Mouse (Mus musculus): Measurements from ENCODE around the gene Kcnj8. TPM values are rescaled to one million over a fixed set of nuclear protein-coding genes. Genes with fewer than 3 reads are reported as not detected.

Kcnj8 gene
- polyA plus RNA-seq, 1 experiment, result 0.02 TPM

DNA sequence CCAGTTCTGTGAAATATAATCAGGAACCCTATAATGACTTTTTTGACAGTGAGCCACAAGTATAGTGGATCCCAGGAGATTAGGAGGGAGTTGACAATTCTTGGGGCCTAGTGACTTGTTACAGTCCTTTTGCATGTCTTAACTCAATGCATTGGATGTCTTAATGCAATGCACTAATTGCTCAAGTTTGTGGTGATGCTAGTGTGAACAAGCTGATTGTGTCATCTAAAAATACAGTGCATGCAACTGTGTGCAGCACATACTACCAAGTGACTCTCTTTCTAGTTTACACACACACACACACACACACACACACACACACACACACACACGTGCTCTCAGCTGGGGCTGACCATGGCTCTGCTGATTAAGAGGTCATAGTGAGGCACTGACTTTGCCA lies 15.4 kb downstream of the Kcnj8 start:
- no peaks in the 10 kb centered on the region for H3K27me3 ChIP-seq (ENCODE audit: control insufficient read depth, insufficient read depth, insufficient read length)
- TF ChIP-seq SRF (IDR thresholded peaks at IDR 0.05; ENCODE audit: control insufficient read depth, insufficient read length, low read depth) (no peak), E2F4 (IDR thresholded peaks at IDR 0.05; ENCODE audit: insufficient read depth) (no peak), REST (IDR thresholded peaks at IDR 0.05; ENCODE audit: insufficient read depth, insufficient read length) (no peak), POLR2A (IDR thresholded peaks at IDR 0.05; ENCODE audit: insufficient read length, low read depth) (no peak), MYOD1 (IDR thresholded peaks at IDR 0.05; ENCODE audit: control insufficient read depth in 1 of 3, insufficient read length in 2 of 3, low read depth in 2 of 3) (no peak), MAX (IDR thresholded peaks at IDR 0.05; ENCODE audit: low read depth) (no peak), TCF12 (IDR thresholded peaks at IDR 0.05; ENCODE audit: insufficient read depth, poor library complexity, severe bottlenecking) (no peak)
- no peaks in the 10 kb centered on the region for H3K36me3 ChIP-seq (ENCODE audit: control insufficient read depth, insufficient read depth)
- H3ac ChIP-seq (ENCODE audit: control insufficient read depth, insufficient read length), result no peak overlapping the region
- H3K4me2 ChIP-seq (ENCODE audit: low read depth), result no peak overlapping the region
- H3K4me3 ChIP-seq, result no peak overlapping the region
- no peaks in the 10 kb centered on the region for H3K79me2 ChIP-seq (ENCODE audit: control insufficient read depth, insufficient read depth)

DNA sequence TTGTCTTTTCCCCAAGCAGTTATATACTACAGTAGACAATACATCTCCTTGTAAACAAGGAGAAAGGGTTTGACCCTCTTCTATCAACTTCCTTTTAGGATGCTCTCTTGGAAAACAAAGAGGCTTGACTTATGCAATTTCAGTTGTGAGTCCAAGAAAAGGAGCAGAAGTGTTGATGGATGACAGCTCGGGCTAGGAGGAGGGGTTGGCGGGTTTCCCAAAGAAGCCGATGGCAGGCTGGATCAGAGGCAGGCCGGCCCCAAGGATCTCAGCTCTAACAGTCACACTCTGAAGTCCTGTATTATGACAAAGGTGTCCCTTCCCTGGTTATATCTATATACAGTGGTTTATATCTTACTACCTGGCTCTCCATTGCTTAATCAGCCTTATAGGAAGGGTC lies 19.9 kb downstream of the Kcnj8 start:
- Histone ChIP-seq H3K79me2 (ENCODE audit: control insufficient read depth, insufficient read depth) (no peaks in the 10 kb centered on the region), H3K27me3 (ENCODE audit: control insufficient read depth, insufficient read depth, insufficient read length) (no peaks in the 10 kb centered on the region), H3K4me2 (ENCODE audit: low read depth) (no peak overlapping the region), H3K36me3 (ENCODE audit: control insufficient read depth, insufficient read depth) (no peaks in the 10 kb centered on the region), H3K4me3 (no peak overlapping the region), H3ac (ENCODE audit: control insufficient read depth, insufficient read length) (no peak overlapping the region)
- TF ChIP-seq MYOD1 (IDR thresholded peaks at IDR 0.05; ENCODE audit: control insufficient read depth in 1 of 3, insufficient read length in 2 of 3, low read depth in 2 of 3) (no peak), TCF12 (IDR thresholded peaks at IDR 0.05; ENCODE audit: insufficient read depth, poor library complexity, severe bottlenecking) (no peak), POLR2AphosphoS2 (IDR thresholded peaks at IDR 0.05; ENCODE audit: insufficient read length, low read depth) (no peak), CEBPB (IDR thresholded peaks at IDR 0.05; ENCODE audit: insufficient read depth, poor library complexity, severe bottlenecking) (no peak), USF1 (IDR thresholded peaks at IDR 0.05; ENCODE audit: low read depth) (no peak), E2F4 (IDR thresholded peaks at IDR 0.05; ENCODE audit: insufficient read depth) (no peak), MAX (IDR thresholded peaks at IDR 0.05; ENCODE audit: low read depth) (no peak), TCF3 (IDR thresholded peaks at IDR 0.05; ENCODE audit: insufficient read length, low read depth) (no peak)

- Histone ChIP-seq H3ac (ENCODE audit: control insufficient read depth, insufficient read length) (no peak overlapping the region), H3K36me3 (ENCODE audit: control insufficient read depth, insufficient read depth) (no peaks in the 10 kb centered on the region), H3K4me2 (ENCODE audit: low read depth) (no peak overlapping the region), H3K27me3 (ENCODE audit: control insufficient read depth, insufficient read depth, insufficient read length) (no peaks in the 10 kb centered on the region), H3K4me3 (no peak overlapping the region), H3K79me2 (ENCODE audit: control insufficient read depth, insufficient read depth) (no peaks in the 10 kb centered on the region)
- no peak for TF ChIP-seq TCF3 (IDR thresholded peaks at IDR 0.05; ENCODE audit: insufficient read length, low read depth)
- TF ChIP-seq E2F4 (IDR thresholded peaks at IDR 0.05; ENCODE audit: insufficient read depth), result no peak
- TF ChIP-seq POLR2AphosphoS2 (IDR thresholded peaks at IDR 0.05; ENCODE audit: insufficient read length, low read depth), result no peak
- no peak for TF ChIP-seq REST (IDR thresholded peaks at IDR 0.05; ENCODE audit: insufficient read depth, insufficient read length)
- no peak for TF ChIP-seq USF1 (IDR thresholded peaks at IDR 0.05; ENCODE audit: low read depth)
- TF ChIP-seq CEBPB (IDR thresholded peaks at IDR 0.05; ENCODE audit: insufficient read depth, poor library complexity, severe bottlenecking), result no peak
- no peak for TF ChIP-seq MAX (IDR thresholded peaks at IDR 0.05; ENCODE audit: low read depth)
- TF ChIP-seq TCF12 (IDR thresholded peaks at IDR 0.05; ENCODE audit: insufficient read depth, poor library complexity, severe bottlenecking), result no peak
- no peak for TF ChIP-seq SRF (IDR thresholded peaks at IDR 0.05; ENCODE audit: control insufficient read depth, insufficient read length, low read depth)
- TF ChIP-seq POLR2A (IDR thresholded peaks at IDR 0.05; ENCODE audit: insufficient read length, low read depth), result no peak
- TF ChIP-seq MYOD1 (IDR thresholded peaks at IDR 0.05; ENCODE audit: control insufficient read depth in 1 of 3, insufficient read length in 2 of 3, low read depth in 2 of 3), result no peak
- no peak for TF ChIP-seq MYOG (IDR thresholded peaks at IDR 0.05; ENCODE audit: control insufficient read depth in 1 of 3, insufficient read depth in 1 of 3, insufficient read length in 2 of 3, low read depth in 2 of 3)
Measured at GRCm38 (mm10) chr6:142550871-142551270, 20.5 kb downstream of the Kcnj8 start.

DNA sequence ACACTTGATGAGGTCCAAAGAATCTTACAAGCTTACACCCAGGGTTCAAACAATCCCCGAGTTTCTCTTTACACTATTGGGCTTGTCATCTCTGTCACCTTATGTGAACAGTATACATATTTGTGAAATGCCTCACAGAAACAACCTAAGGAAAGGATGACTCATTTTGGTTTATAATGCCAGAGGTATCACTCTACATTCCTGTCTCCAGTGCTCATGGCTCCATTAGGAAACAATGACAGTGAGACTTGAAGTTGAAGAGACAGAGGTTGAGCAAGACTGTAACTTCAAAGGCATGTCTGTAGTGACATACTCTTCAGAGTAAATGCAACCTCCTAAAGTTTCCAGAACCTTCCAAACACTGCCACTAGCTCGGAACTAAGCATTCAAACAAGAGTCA lies 23.0 kb downstream of the Kcnj8 start:
- H3K79me2 ChIP-seq (ENCODE audit: control insufficient read depth, insufficient read depth), result no peaks in the 10 kb centered on the region
- H3K36me3 ChIP-seq (ENCODE audit: control insufficient read depth, insufficient read depth), result no peaks in the 10 kb centered on the region
- no peak overlapping the region for H3K4me2 ChIP-seq (ENCODE audit: low read depth)
- TF ChIP-seq SRF (IDR thresholded peaks at IDR 0.05; ENCODE audit: control insufficient read depth, insufficient read length, low read depth), result no peak
- no peak for TF ChIP-seq MYOG (IDR thresholded peaks at IDR 0.05; ENCODE audit: control insufficient read depth in 1 of 3, insufficient read depth in 1 of 3, insufficient read length in 2 of 3, low read depth in 2 of 3)
- TF ChIP-seq CEBPB (IDR thresholded peaks at IDR 0.05; ENCODE audit: insufficient read depth, poor library complexity, severe bottlenecking), result no peak
- TF ChIP-seq POLR2A (IDR thresholded peaks at IDR 0.05; ENCODE audit: insufficient read length, low read depth), result no peak
- TF ChIP-seq TCF3 (IDR thresholded peaks at IDR 0.05; ENCODE audit: insufficient read length, low read depth), result no peak
- no peak for TF ChIP-seq TCF12 (IDR thresholded peaks at IDR 0.05; ENCODE audit: insufficient read depth, poor library complexity, severe bottlenecking)
- TF ChIP-seq MYOD1 (IDR thresholded peaks at IDR 0.05; ENCODE audit: control insufficient read depth in 1 of 3, insufficient read length in 2 of 3, low read depth in 2 of 3), result no peak
- no peak for TF ChIP-seq MAX (IDR thresholded peaks at IDR 0.05; ENCODE audit: low read depth)
- TF ChIP-seq POLR2AphosphoS2 (IDR thresholded peaks at IDR 0.05; ENCODE audit: insufficient read length, low read depth), result no peak
- no peak for TF ChIP-seq REST (IDR thresholded peaks at IDR 0.05; ENCODE audit: insufficient read depth, insufficient read length)
- no peak for TF ChIP-seq USF1 (IDR thresholded peaks at IDR 0.05; ENCODE audit: low read depth)
- no peak for TF ChIP-seq E2F4 (IDR thresholded peaks at IDR 0.05; ENCODE audit: insufficient read depth)
- H3K27me3 ChIP-seq (ENCODE audit: control insufficient read depth, insufficient read depth, insufficient read length), result no peaks in the 10 kb centered on the region
- no peak overlapping the region for H3ac ChIP-seq (ENCODE audit: control insufficient read depth, insufficient read length)
- H3K4me3 ChIP-seq, result no peak overlapping the region

- Histone ChIP-seq H3K36me3 (ENCODE audit: control insufficient read depth, insufficient read depth) (no peaks in the 10 kb centered on the region), H3K4me2 (ENCODE audit: low read depth) (no peak overlapping the region), H3ac (ENCODE audit: control insufficient read depth, insufficient read length) (no peak overlapping the region), H3K4me3 (no peak overlapping the region), H3K27me3 (ENCODE audit: control insufficient read depth, insufficient read depth, insufficient read length) (no peaks in the 10 kb centered on the region), H3K79me2 (ENCODE audit: control insufficient read depth, insufficient read depth) (no peaks in the 10 kb centered on the region)
- no peak for TF ChIP-seq MYOG (IDR thresholded peaks at IDR 0.05; ENCODE audit: control insufficient read depth in 1 of 3, insufficient read depth in 1 of 3, insufficient read length in 2 of 3, low read depth in 2 of 3)
- no peak for TF ChIP-seq USF1 (IDR thresholded peaks at IDR 0.05; ENCODE audit: low read depth)
- TF ChIP-seq SRF (IDR thresholded peaks at IDR 0.05; ENCODE audit: control insufficient read depth, insufficient read length, low read depth), result no peak
- no peak for TF ChIP-seq POLR2A (IDR thresholded peaks at IDR 0.05; ENCODE audit: insufficient read length, low read depth)
- no peak for TF ChIP-seq TCF3 (IDR thresholded peaks at IDR 0.05; ENCODE audit: insufficient read length, low read depth)
- no peak for TF ChIP-seq REST (IDR thresholded peaks at IDR 0.05; ENCODE audit: insufficient read depth, insufficient read length)
- no peak for TF ChIP-seq POLR2AphosphoS2 (IDR thresholded peaks at IDR 0.05; ENCODE audit: insufficient read length, low read depth)
- no peak for TF ChIP-seq E2F4 (IDR thresholded peaks at IDR 0.05; ENCODE audit: insufficient read depth)
- TF ChIP-seq MYOD1 (IDR thresholded peaks at IDR 0.05; ENCODE audit: control insufficient read depth in 1 of 3, insufficient read length in 2 of 3, low read depth in 2 of 3), result no peak
- no peak for TF ChIP-seq TCF12 (IDR thresholded peaks at IDR 0.05; ENCODE audit: insufficient read depth, poor library complexity, severe bottlenecking)
Measured at GRCm38 (mm10) chr6:142545132-142545531, 26.3 kb downstream of the Kcnj8 start.
